Mouse (Mus musculus): ENCODE data around the gene Brwd3.
A peak's percentile ranks its signal among the peaks of the same experiment; 100 is the strongest.

Gene Brwd3

GRCm38 (mm10) chrX:108834090-108834774 lies at the start of gene Brwd3:
Brwd3 (minus strand) TSS chrX:108834372.
- peak; percentile 74 for DNase-seq

- no peak for DNase-seq
Measured at GRCm38 (mm10) chrX:108862632-108863031, 28.5 kb upstream of the Brwd3 start.

- no peak for DNase-seq
Measured at GRCm38 (mm10) chrX:108842705-108843104, 8.5 kb upstream of the Brwd3 start.

- no peak for DNase-seq
Measured at GRCm38 (mm10) chrX:108836416-108836815, 2.2 kb upstream of the Brwd3 start.

- no peak for DNase-seq
Measured at GRCm38 (mm10) chrX:108835233-108835632, 1.1 kb upstream of the Brwd3 start.

GRCm38 (mm10) chrX:108833381-108834020 lies 671 bp downstream of the Brwd3 start:
- peak; percentile 13 for DNase-seq

GRCm38 (mm10) chrX:108832674-108833189 lies 1.4 kb downstream of the Brwd3 start:
- DNase-seq = peak; percentile 64

GRCm38 (mm10) chrX:108831231-108831630 lies 2.9 kb downstream of the Brwd3 start:
- DNase-seq = no peak

- no peak for DNase-seq
Measured at GRCm38 (mm10) chrX:108828111-108828510, 6.1 kb downstream of the Brwd3 start.

GRCm38 (mm10) chrX:108797268-108797667 lies 36.9 kb downstream of the Brwd3 start:
- no peak for DNase-seq

GRCm38 (mm10) chrX:108783724-108784123 lies 50.4 kb downstream of the Brwd3 start:
- DNase-seq = no peak

GRCm38 (mm10) chrX:108731755-108732154 lies 102.4 kb downstream of the Brwd3 start:
- DNase-seq = no peak

- DNase-seq = no peak
Measured at GRCm38 (mm10) chrX:108729564-108729963, 104.6 kb downstream of the Brwd3 start.

- DNase-seq = no peak
Measured at GRCm38 (mm10) chrX:108729068-108729467, 105.1 kb downstream of the Brwd3 start.

GRCm38 (mm10) chrX:108728334-108728733 lies 105.8 kb downstream of the Brwd3 start:
- DNase-seq = no peak

- no peak for DNase-seq
Measured at GRCm38 (mm10) chrX:108724241-108724640, 109.9 kb downstream of the Brwd3 start.

GRCm38 (mm10) chrX:108722447-108722846 lies 111.7 kb downstream of the Brwd3 start:
- no peak for DNase-seq

- no peak for DNase-seq
Measured at GRCm38 (mm10) chrX:108704312-108704711, 129.9 kb downstream of the Brwd3 start.
